Mouse (Mus musculus) CH12.LX (cell line): ENCODE data around the gene Ccr8. TPM values are rescaled to one million over a fixed set of nuclear protein-coding genes. Genes with fewer than 3 reads are reported as not detected.

Experiments used
- DNase-seq: peaks from one replicate; pipeline ENCODE4 v3.0.0-alpha.2; 2013; ENCODE audit errors: extremely low read depth
- H3K27ac ChIP-seq: 2 replicates; pipeline ENCODE4 v1.5.1; 2012; ENCODE audit warnings: low read depth, mild to moderate bottlenecking, control low read depth, moderate library complexity; ENCODE audit not compliant: insufficient read depth
- H3K27me3 ChIP-seq: replicated peaks from 2 replicates; pipeline ENCODE3; 2012; ENCODE audit warnings: inconsistent platforms
- H3K36me3 ChIP-seq, 2 experiments: replicated peaks in 1 of 2; 2 replicates each; pipeline versions ENCODE3 to v1.6.1; 2012; ENCODE audit warnings: inconsistent platforms in 1 of 2, low read length in 1 of 2, mild to moderate bottlenecking in 1 of 2, mixed read lengths in 1 of 2, moderate library complexity in 1 of 2; ENCODE audit not compliant: control insufficient read depth in 1 of 2, insufficient read depth in 1 of 2
- H3K4me1 ChIP-seq, 2 experiments: 2 replicates each; pipeline ENCODE4 v1.6.1; 2012; ENCODE audit warnings: inconsistent platforms in 1 of 2, moderate library complexity in 1 of 2; ENCODE audit not compliant: insufficient read depth in 2 of 2, control insufficient read depth in 1 of 2
- H3K4me2 ChIP-seq: 2 replicates; pipeline ENCODE4 v1.6.1; 2012; ENCODE audit warnings: low read depth, mild to moderate bottlenecking, control low read depth; ENCODE audit not compliant: poor library complexity, insufficient read depth, severe bottlenecking
- H3K4me3 ChIP-seq, 3 experiments: fragments of 150-350 bp in 1 of 3; sonication (generic) in 1 of 3; replicated peaks in 1 of 3; 2 replicates each; pipeline versions ENCODE3 to v1.5.1; 2011 to 2012; ENCODE audit warnings: low read depth in 2 of 3, low read length in 2 of 3, mild to moderate bottlenecking in 2 of 3, moderate library complexity in 2 of 3, control low read depth in 1 of 3, improper control_type of control experiment in 1 of 3, inconsistent platforms in 1 of 3, mixed read lengths in 1 of 3; ENCODE audit not compliant: poor library complexity in 1 of 3
- H3K79me2 ChIP-seq: replicated peaks from 2 replicates; pipeline ENCODE4 v1.6.1; 2012; ENCODE audit warnings: mild to moderate bottlenecking, moderate library complexity; ENCODE audit not compliant: control insufficient read depth, poor library complexity, insufficient read depth, severe bottlenecking; ENCODE audit errors: extremely low read depth
- H3K9ac ChIP-seq: 2 replicates; pipeline ENCODE4 v1.6.1; 2012; ENCODE audit warnings: low read depth, mild to moderate bottlenecking, control low read depth, moderate library complexity; ENCODE audit not compliant: insufficient read depth
- H3K9me3 ChIP-seq: replicated peaks from 2 replicates; pipeline ENCODE3; 2012; ENCODE audit warnings: low read length, inconsistent platforms, mixed read lengths
- BHLHE40 ChIP-seq: IDR thresholded peaks from 2 replicates; pipeline ENCODE4 v1.6.1; 2011; ENCODE audit warnings: mild to moderate bottlenecking, low read depth, low read length, improper control_type of control experiment
- ELF1 ChIP-seq: IDR thresholded peaks from 2 replicates; pipeline ENCODE4 v1.6.1; 2014; ENCODE audit warnings: low read depth, mild to moderate bottlenecking, inconsistent platforms, low read length, improper control_type of control experiment
- ETS1 ChIP-seq: conservative IDR thresholded peaks from 2 replicates; pipeline ENCODE4 v1.6.1; 2012; ENCODE audit warnings: low read depth, mild to moderate bottlenecking, inconsistent platforms, low read length, improper control_type of control experiment, moderate library complexity
- IRF4 ChIP-seq: IDR thresholded peaks from 2 replicates; pipeline ENCODE4 v1.6.1; 2014; ENCODE audit warnings: low read depth, mild to moderate bottlenecking, inconsistent platforms, low read length, improper control_type of control experiment
- JUN ChIP-seq: IDR thresholded peaks from 2 replicates; pipeline ENCODE4 v1.6.1; 2011; ENCODE audit warnings: low read depth, mild to moderate bottlenecking, low read length, improper control_type of control experiment, moderate library complexity; ENCODE audit not compliant: insufficient read depth
- KAT2A ChIP-seq: IDR thresholded peaks from 2 replicates; pipeline ENCODE4 v1.6.1; 2012; ENCODE audit warnings: low read length, improper control_type of control experiment, inconsistent platforms; ENCODE audit not compliant: insufficient replicate concordance
- MAFK ChIP-seq: IDR thresholded peaks from 2 replicates; pipeline ENCODE4 v1.6.1; 2011; ENCODE audit warnings: low read length, improper control_type of control experiment; ENCODE audit not compliant: insufficient replicate concordance
- MAX ChIP-seq: IDR thresholded peaks from 2 replicates; pipeline ENCODE4 v1.6.1; 2011; ENCODE audit warnings: low read length, improper control_type of control experiment
- MXI1 ChIP-seq: IDR thresholded peaks from 2 replicates; pipeline ENCODE4 v1.6.1; 2011; ENCODE audit warnings: mild to moderate bottlenecking, low read depth, low read length, improper control_type of control experiment
- MYC ChIP-seq: IDR thresholded peaks from 2 replicates; pipeline ENCODE4 v1.6.1; 2011; ENCODE audit warnings: low read depth, mild to moderate bottlenecking, improper control_type of control experiment, low read length
- SMC3 ChIP-seq: IDR thresholded peaks from 2 replicates; pipeline ENCODE4 v1.6.1; 2011; ENCODE audit warnings: low read depth, low read length, improper control_type of control experiment
- TCF12 ChIP-seq: IDR thresholded peaks from 2 replicates; pipeline ENCODE4 v1.6.1; 2014; ENCODE audit warnings: low read depth, mild to moderate bottlenecking, inconsistent platforms, low read length, improper control_type of control experiment
- USF2 ChIP-seq: conservative IDR thresholded peaks from 2 replicates; pipeline ENCODE4 v1.6.1; 2011; ENCODE audit warnings: low read depth, low read length, improper control_type of control experiment
- ZC3H11A ChIP-seq: IDR thresholded peaks from 2 replicates; pipeline ENCODE4 v1.6.1; 2012; ENCODE audit warnings: low read depth, mild to moderate bottlenecking, inconsistent platforms, low read length, improper control_type of control experiment
- ZMIZ1 ChIP-seq: IDR thresholded peaks from 2 replicates; pipeline ENCODE4 v1.6.1; 2012; ENCODE audit warnings: low read depth, mild to moderate bottlenecking, inconsistent platforms, low read length, improper control_type of control experiment
- ZNF384 ChIP-seq: IDR thresholded peaks from 2 replicates; pipeline ENCODE4 v1.6.1; 2012; ENCODE audit warnings: low read depth, low read length, improper control_type of control experiment, inconsistent platforms
- dilution Hi-C: fragments of 300-500 bp; cut with MboI; formaldehyde crosslinking; loops from 2 replicates; pipeline ENCODE4 v1.14.3; 2020; ENCODE audit warnings: low sequenced_read_pairs; ENCODE audit not compliant: extremely low pct_unique_long_range_greater_than_20kb, extremely low pct_ligation_motif_present
- in situ Hi-C: fragments of 300-500 bp; cut with MboI; formaldehyde crosslinking; loops from 3 replicates; pipeline ENCODE4 v1.14.3; 2019; ENCODE audit warnings: low sequenced_read_pairs, low pct_ligation_motif_present, low pct_unique_long_range_greater_than_20kb, mixed read lengths
- polyA plus RNA-seq: library from polyadenylated mRNA; unstranded; fragments of >175 nt; gene quantifications from 2 replicates; pipeline ENCODE4 v1.2.1, GENCODE M21; 2012; ENCODE audit warnings: low read depth; ENCODE audit not compliant: insufficient read length
- total RNA-seq, 2 experiments: library from RNA; depleted of rRNA; stranded (reverse); fragments of 300-350 nt in 1 of 2; fragments of >200 nt in 1 of 2; gene quantifications; 2 replicates each; pipeline ENCODE4 v1.2.3; 2012 to 2014

Gene Ccr8
- total RNA-seq (2012; rRNA removed) (not detected in 2 replicates), total RNA-seq (2014; rRNA removed) (not detected in 2 replicates), polyA plus RNA-seq (not detected in 2 replicates)

- Histone ChIP-seq H3K4me3 (no peak within 1 kb of the TSS), H3K4me1 (no peaks in the 10 kb centered on the region), H3K79me2 (no peaks in the 10 kb centered on the region), H3K4me2 (no peak within 1 kb of the TSS), H3K9ac (no peak within 1 kb of the TSS), H3K9me3 (peaks cover 11% of the 10 kb centered on the region), H3K36me3 (no peaks in the 10 kb centered on the region), H3K27ac (no peak within 1 kb of the TSS), H3K27me3 (peaks cover 4% of the 10 kb centered on the region)
- no peak for DNase-seq
- in situ Hi-C loops, result no loop called here
- dilution Hi-C loops, result no loop called here
- TF ChIP-seq SMC3 (no peak), MYC (no peak)
Observed at GRCm38 (mm10) chr9:120091696-120092238, at the start of gene Ccr8. Gene Ccr8 (plus strand): TSS chr9:120092114.

DNA sequence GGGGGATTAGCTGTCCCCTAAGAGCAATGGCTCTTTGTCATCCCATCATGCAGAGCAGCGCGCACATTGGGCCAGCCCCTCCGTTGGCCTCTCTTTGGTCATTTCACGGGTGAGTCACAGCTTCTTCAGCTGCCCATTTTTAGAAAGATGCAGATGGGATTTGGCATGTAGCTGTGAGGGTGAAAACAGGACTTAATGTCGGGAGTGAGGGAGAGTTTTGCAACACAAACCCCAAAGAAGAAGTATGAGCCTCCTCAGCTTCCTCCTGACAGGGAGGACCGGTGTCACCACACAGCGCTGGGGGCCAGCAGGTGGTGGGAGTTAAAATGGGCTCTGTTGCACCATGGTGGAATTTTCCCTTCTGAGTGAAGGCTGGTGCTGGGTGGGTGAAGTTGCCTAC is 48.8 kb upstream of the Ccr8 start:
- Histone ChIP-seq H3K4me3 (no peak overlapping the region), H3K4me2 (no peak overlapping the region), H3K9ac (no peak overlapping the region), H3K27me3 (peaks cover 8% of the 10 kb centered on the region), H3K9me3 (peaks cover 9% of the 10 kb centered on the region), H3K36me3 (no peaks in the 10 kb centered on the region), H3K79me2 (no peaks in the 10 kb centered on the region), H3K27ac (no peak overlapping the region), H3K4me1 (peaks cover 0 to 7% of the 10 kb centered on the region in 2 experiments; a peak in 2 of 4 replicates)
- dilution Hi-C loops (no loop called here), in situ Hi-C loops (no loop called here)
- no peak for DNase-seq
- TF ChIP-seq ZNF384, result no peak
- TF ChIP-seq BHLHE40, result no peak
- no peak for TF ChIP-seq ZC3H11A
- TF ChIP-seq MYC, result no peak
- no peak for TF ChIP-seq IRF4
- TF ChIP-seq ETS1, result no peak
- no peak for TF ChIP-seq MAFK
- TF ChIP-seq TCF12, result no peak
- no peak for TF ChIP-seq JUN
- no peak for TF ChIP-seq KAT2A
- TF ChIP-seq MAX, result no peak
- no peak for TF ChIP-seq USF2
- no peak for TF ChIP-seq ELF1
- TF ChIP-seq ZMIZ1, result no peak
- no peak for TF ChIP-seq MXI1
